Mouse (Mus musculus) embryonic facial prominence, embryonic 11.5 days (tissue): ENCODE results near the gene Bcl11b. TPM values are rescaled to one million over a fixed set of nuclear protein-coding genes. Genes with fewer than 3 reads are reported as not detected.

Experiments
- ATAC-seq: fragments of 200-750 bp; cut with Nextera tagmentation; replicated peaks from 2 replicates; pipeline ENCODE4 v1.8.0; 2017; ENCODE audit warnings: low read depth; ENCODE audit not compliant: insufficient number of reproducible peaks, low FRiP score, low TSS enrichment
- DNase-seq: peaks from one replicate; pipeline ENCODE4 v3.0.0-alpha.2; 2015; ENCODE audit warnings: low spot score
- H3K27ac ChIP-seq: fragments of 300-500 bp; sonication (generic); replicated peaks from 2 replicates; pipeline ENCODE4 v1.5.1; 2014; ENCODE audit warnings: mild to moderate bottlenecking, low read depth, low read length, control low read depth
- H3K27me3 ChIP-seq: fragments of 300-500 bp; sonication (generic); 2 replicates; pipeline ENCODE4 v1.6.1; 2014; ENCODE audit warnings: mild to moderate bottlenecking, low read length, moderate library complexity, mixed read lengths; ENCODE audit not compliant: control insufficient read depth, insufficient read depth
- H3K36me3 ChIP-seq: fragments of 300-500 bp; sonication (generic); replicated peaks from 2 replicates; pipeline ENCODE4 v1.6.1; 2014; ENCODE audit warnings: low read depth, mild to moderate bottlenecking, low read length, moderate library complexity, mixed read lengths; ENCODE audit not compliant: control insufficient read depth, insufficient read depth
- H3K4me1 ChIP-seq: fragments of 300-500 bp; sonication (generic); 2 replicates; pipeline ENCODE4 v1.6.1; 2014; ENCODE audit warnings: low read length, mixed read lengths; ENCODE audit not compliant: control insufficient read depth, insufficient read depth
- H3K4me2 ChIP-seq: fragments of 300-500 bp; sonication (generic); 2 replicates; pipeline ENCODE4 v1.6.1; 2014; ENCODE audit warnings: low read depth, mild to moderate bottlenecking, control low read depth, low read length, moderate library complexity
- H3K4me3 ChIP-seq: fragments of 300-500 bp; sonication (generic); 2 replicates; pipeline ENCODE4 v1.5.1; 2014; ENCODE audit warnings: low read depth, low read length, control low read depth
- H3K9ac ChIP-seq: fragments of 300-500 bp; sonication (generic); replicated peaks from 2 replicates; pipeline ENCODE4 v1.6.1; 2014; ENCODE audit warnings: mild to moderate bottlenecking, control low read depth, low read length
- H3K9me3 ChIP-seq: fragments of 300-500 bp; sonication (generic); replicated peaks from 2 replicates; pipeline ENCODE4 v1.6.1; 2016; ENCODE audit warnings: mild to moderate bottlenecking, low read length, inconsistent platforms, mixed read lengths; ENCODE audit not compliant: control insufficient read depth
- WGBS: fragments of 180-500 bp; shearing (Covaris S2); extraction: QIAGEN DNeasy Blood & Tissue Kit; methylation state at CpG from one replicate; pipeline ENCODE4 v1.1.7; 2014; 5-methylcytosine and 5-hydroxymethylcytosine counted together
- polyA plus RNA-seq: library from polyadenylated mRNA; unstranded; fragments of >200 nt; fragmentation: Nextera tagmentation; extraction: Ambion mirVana; gene quantifications from 2 replicates; pipeline ENCODE4 v1.2.1, GENCODE M21; 2014

Bcl11b gene
- polyA plus RNA-seq, 1 experiment from 2014 or later: 14.8 TPM

- H3K27me3 ChIP-seq: no peaks in the 10 kb centered on the region
- no peak overlapping the region for H3K9ac ChIP-seq
- no peaks in the 10 kb centered on the region for H3K36me3 ChIP-seq
- DNase-seq (no peak), ATAC-seq (no peak)
- peaks cover 43% of the 10 kb centered on the region for H3K4me1 ChIP-seq
- H3K4me3 ChIP-seq: no peak overlapping the region
- H3K27ac ChIP-seq: no peak overlapping the region
- 27% methylated on average over 14 of the region's 14 CpGs for WGBS
- no peaks in the 10 kb centered on the region for H3K9me3 ChIP-seq
- H3K4me2 ChIP-seq: no peak overlapping the region
These were observed 27.4 kb downstream of the Bcl11b start for GRCm38 (mm10) chr12:107975897-107976570.

- Histone ChIP-seq H3K4me2 (no peak overlapping the region), H3K9ac (no peak overlapping the region)
These were observed 27.9 kb downstream of the Bcl11b start for GRCm38 (mm10) chr12:107975479-107975896.

GRCm38 (mm10) chr12:107974504-107974903 lies 28.9 kb downstream of the Bcl11b start:
- H3K36me3 ChIP-seq: no peaks in the 10 kb centered on the region
- WGBS: 55% methylated on average over 11 of the region's 11 CpGs
- H3K27ac ChIP-seq: no peak overlapping the region
- H3K9ac ChIP-seq: no peak overlapping the region
- ATAC-seq (no peak), DNase-seq (no peak)
- H3K9me3 ChIP-seq: no peaks in the 10 kb centered on the region
- no peaks in the 10 kb centered on the region for H3K27me3 ChIP-seq
- H3K4me1 ChIP-seq: peaks cover 30% of the 10 kb centered on the region
- no peak overlapping the region for H3K4me3 ChIP-seq
- H3K4me2 ChIP-seq: no peak overlapping the region

More at GRCm38 (mm10) chr12:107975479-107975896, 27.9 kb downstream of the Bcl11b start:
- Histone ChIP-seq H3K27ac (no peak overlapping the region), H3K4me1 (peaks cover 39% of the 10 kb centered on the region), H3K9me3 (no peaks in the 10 kb centered on the region), H3K36me3 (no peaks in the 10 kb centered on the region), H3K27me3 (no peaks in the 10 kb centered on the region), H3K4me3 (no peak overlapping the region)
- DNase-seq (no peak), ATAC-seq (no peak)
- WGBS: 59% methylated on average over 10 of the region's 10 CpGs

- DNase-seq (no peak), ATAC-seq (no peak)
- Histone ChIP-seq H3K27me3 (no peaks in the 10 kb centered on the region), H3K9me3 (no peaks in the 10 kb centered on the region), H3K4me1 (peaks cover 25% of the 10 kb centered on the region), H3K4me2 (0 out of 2 replicates have a peak overlapping the region, but pooled peaks have one; percentile 16), H3K36me3 (no peaks in the 10 kb centered on the region), H3K9ac (peak overlapping the region; percentile 9; the same call in 1 of the 2 replicates), H3K4me3 (no peak overlapping the region), H3K27ac (peak overlapping the region; percentile 28; the same call in 1 of the 2 replicates)
- 55% methylated on average over 11 of the region's 11 CpGs for WGBS
These were observed 29.8 kb downstream of the Bcl11b start for GRCm38 (mm10) chr12:107973556-107974140.

- no peaks in the 10 kb centered on the region for H3K36me3 ChIP-seq
- H3K9me3 ChIP-seq: no peaks in the 10 kb centered on the region
- H3K27ac ChIP-seq: no peak overlapping the region
- ATAC-seq (no peak), DNase-seq (peak; percentile 46)
- WGBS: 56% methylated on average over 12 of the region's 12 CpGs
- H3K4me3 ChIP-seq: no peak overlapping the region
- no peaks in the 10 kb centered on the region for H3K27me3 ChIP-seq
- H3K4me1 ChIP-seq: peaks cover 9% of the 10 kb centered on the region
- H3K9ac ChIP-seq: no peak overlapping the region
- H3K4me2 ChIP-seq: no peak overlapping the region
These were observed 32.2 kb downstream of the Bcl11b start for GRCm38 (mm10) chr12:107971081-107971780.

DNA sequence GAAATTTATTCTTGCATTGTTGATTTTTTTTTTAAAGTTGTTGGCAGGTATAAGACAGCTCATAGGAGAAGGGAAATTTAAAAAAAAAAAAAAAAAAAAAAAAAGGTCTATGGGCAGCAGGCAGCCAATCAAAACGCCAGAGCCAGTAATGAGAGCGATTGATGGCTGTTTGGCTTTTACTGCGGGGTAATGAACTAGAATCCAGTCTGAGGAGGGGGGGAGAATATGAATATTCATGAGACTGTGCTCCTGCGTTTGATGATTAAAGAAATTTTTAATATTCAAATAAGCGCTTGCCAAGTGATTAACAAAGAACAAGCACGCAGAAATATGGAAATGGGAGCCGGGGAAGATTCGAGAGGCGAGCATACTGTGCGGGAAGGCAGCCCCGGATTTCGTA lies 32.8 kb downstream of the Bcl11b start:
- H3K27me3 ChIP-seq: no peaks in the 10 kb centered on the region
- 52% methylated on average over 12 of the region's 12 CpGs for WGBS
- H3K27ac ChIP-seq: no peak overlapping the region
- DNase-seq: no peak
- H3K9ac ChIP-seq: no peak overlapping the region
- H3K4me2 ChIP-seq: no peak overlapping the region
- H3K4me3 ChIP-seq: no peak overlapping the region
- H3K4me1 ChIP-seq: peaks cover 14% of the 10 kb centered on the region
- no peaks in the 10 kb centered on the region for H3K36me3 ChIP-seq
- no peak for ATAC-seq
- no peaks in the 10 kb centered on the region for H3K9me3 ChIP-seq

DNA sequence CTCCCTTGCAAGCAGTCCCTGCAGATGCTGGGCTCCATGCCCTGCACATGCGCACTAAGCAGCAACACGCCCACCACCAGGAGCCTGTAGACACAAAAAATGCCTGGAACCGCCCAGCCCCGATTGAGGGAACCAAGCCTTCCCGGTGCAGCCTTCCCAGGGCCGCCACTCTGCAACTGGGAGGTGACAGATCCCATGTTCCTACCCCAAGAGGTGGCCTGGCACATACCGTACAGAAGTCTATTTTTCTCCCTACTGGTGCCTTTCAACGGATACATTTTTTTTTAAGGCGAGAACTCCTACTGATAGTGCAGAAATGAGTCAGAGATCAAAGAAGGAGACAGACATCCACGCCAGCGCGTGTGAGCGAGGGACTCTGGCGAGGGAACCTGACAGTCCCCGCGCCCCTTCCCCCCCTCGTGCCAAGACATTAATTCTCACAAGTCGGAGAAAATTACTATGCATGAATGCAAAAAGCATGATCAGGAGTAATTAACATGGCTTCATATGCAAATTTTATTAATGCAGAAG lies 33.5 kb downstream of the Bcl11b start:
- DNase-seq: no peak
- no peak overlapping the region for H3K4me2 ChIP-seq
- H3K9ac ChIP-seq: no peak overlapping the region
- ATAC-seq: no peak
- WGBS: 51% methylated on average over 18 of the region's 18 CpGs
- no peaks in the 10 kb centered on the region for H3K27me3 ChIP-seq
- peaks cover 18% of the 10 kb centered on the region for H3K4me1 ChIP-seq
- H3K27ac ChIP-seq: no peak overlapping the region
- no peaks in the 10 kb centered on the region for H3K9me3 ChIP-seq
- H3K36me3 ChIP-seq: no peaks in the 10 kb centered on the region
- H3K4me3 ChIP-seq: no peak overlapping the region

DNA sequence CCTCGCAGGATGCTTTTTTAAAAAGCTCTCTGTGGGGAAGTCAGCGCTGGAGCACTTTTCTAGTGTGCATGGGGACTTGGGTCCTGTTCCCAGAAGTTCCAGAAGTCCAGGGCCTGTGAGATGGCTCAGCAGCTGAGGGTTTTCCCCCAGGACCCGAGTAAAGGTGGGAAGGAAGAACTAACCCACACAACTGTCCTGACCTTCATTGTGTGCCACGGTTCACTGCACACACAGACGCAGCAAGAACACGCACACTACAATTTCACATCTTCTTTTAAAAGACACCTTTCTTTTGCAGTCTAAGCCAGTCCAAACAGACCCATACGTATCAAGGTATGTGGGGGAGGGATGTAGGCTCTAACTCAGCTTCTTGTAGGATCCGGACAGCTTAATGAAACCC lies 34.3 kb downstream of the Bcl11b start:
- no peaks in the 10 kb centered on the region for H3K27me3 ChIP-seq
- no peak overlapping the region for H3K4me3 ChIP-seq
- 86% methylated on average over 8 of the region's 8 CpGs for WGBS
- H3K4me2 ChIP-seq: no peak overlapping the region
- no peak overlapping the region for H3K27ac ChIP-seq
- ATAC-seq: no peak
- H3K9me3 ChIP-seq: no peaks in the 10 kb centered on the region
- no peaks in the 10 kb centered on the region for H3K36me3 ChIP-seq
- no peak overlapping the region for H3K9ac ChIP-seq
- no peak for DNase-seq
- H3K4me1 ChIP-seq: peaks cover 23% of the 10 kb centered on the region
